Mouse (Mus musculus) liver, adult 2 months (tissue): ENCODE measurements around the gene Rad51b.

Experiments used
- CTCF ChIP-seq: fragments of 200-500 bp; IDR thresholded peaks from 2 replicates; pipeline ENCODE4 v1.5.1; 2011; ENCODE audit warnings: low read depth, low read length, control low read depth
- POLR2A ChIP-seq: fragments of 200-500 bp; IDR thresholded peaks from 2 replicates; pipeline ENCODE4 v1.6.1; 2011; ENCODE audit warnings: low read length, control low read depth; ENCODE audit not compliant: insufficient read depth; ENCODE audit errors: extremely low read depth

DNA sequence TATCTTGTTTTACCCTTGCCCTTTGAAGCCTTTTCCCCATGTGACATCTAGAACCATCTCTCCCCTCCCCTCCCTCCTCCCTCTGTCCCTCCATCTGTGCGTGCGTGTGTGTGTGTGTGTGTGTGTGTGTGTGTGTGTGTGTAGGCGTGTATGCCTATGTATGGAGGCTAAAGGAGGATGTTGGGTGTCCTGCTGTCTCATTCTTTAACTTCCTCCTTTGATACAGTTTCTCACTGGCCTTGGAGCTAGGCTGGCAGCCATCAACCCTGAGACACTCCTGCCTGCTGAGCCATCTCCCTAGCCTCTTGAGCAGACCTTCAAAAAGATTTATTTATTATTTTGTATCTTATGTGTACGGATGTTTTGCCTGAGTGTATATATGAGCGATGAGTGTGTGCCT is 23.8 kb downstream of the Rad51b start:
- TF ChIP-seq POLR2A (no peak), CTCF (no peak)
